Mouse (Mus musculus): ENCODE measurements at regions not wholly inside any gene's neighbourhood (a gene's known extent, or its start where the extent isn't known, plus 50 kb on each side); places are given as distances from the start of the nearest gene placed in this dataset.

DNA sequence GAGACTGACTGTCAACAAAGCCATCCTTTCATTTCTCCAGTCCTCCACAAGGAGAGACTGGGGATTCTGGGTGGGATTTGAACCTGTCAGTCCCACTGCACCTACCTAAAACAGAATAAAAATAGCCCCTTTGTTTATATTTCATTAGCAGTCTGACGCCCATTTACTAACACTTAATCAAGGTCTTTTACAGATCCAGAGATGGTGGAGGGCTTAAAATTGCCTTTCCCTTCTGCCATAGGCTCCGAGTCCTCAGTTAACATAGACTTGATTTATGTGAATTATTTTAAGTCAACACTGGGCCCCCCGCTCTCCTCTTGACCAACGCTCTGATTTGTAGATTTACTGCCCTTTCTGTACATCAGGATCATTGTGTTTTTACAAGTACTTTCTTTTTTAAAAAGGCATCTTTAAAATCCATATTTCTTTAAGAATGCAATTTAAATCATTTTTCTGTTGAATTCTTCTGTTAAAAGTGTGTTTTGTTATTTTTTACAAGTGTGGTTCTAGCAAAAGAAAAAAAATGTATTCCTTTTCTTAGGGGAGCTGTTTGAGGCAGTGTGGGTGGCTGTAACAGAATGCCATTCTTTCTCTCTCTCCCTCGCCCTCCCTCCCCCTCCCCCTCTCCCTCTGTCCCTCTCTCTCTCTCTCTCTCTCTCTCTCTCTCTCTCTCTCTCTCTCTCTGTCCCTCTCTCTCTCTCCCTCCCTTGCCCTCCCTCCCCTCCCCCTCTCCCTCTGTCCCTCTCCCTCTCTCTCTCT is 946.8 kb downstream of the Galc start:
- 41% methylated on average over 5 of the region's 5 CpGs for WGBS
- ATAC-seq (ENCODE audit: low FRiP score), result no peak

DNA sequence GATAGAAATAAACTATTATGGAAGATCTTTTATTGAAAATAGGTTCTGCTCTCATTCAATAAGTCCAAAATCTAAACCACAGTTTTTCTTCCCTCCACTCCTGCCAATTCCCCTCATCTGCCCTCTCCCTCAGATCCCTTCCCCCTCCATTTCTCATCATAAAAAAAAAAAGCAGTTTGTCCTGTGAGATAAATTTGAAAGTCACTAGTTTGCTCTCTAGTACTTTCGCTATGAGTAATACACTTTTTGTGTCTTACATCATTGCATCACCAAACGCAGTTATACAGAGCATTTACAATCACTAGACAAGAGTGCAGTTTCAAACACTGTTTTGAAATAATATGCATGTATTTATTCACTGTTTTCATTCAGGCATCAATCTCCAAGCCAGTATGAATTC is 980.5 kb downstream of the Galc start:
- Histone ChIP-seq H3K9ac (replicated peaks) (no peak overlapping the region), H3K27me3 (replicated peaks) (no peaks in the 10 kb centered on the region), H3K27ac (replicated peaks) (no peak overlapping the region), H3K4me1 (no peaks in the 10 kb centered on the region), H3K36me3 (no peaks in the 10 kb centered on the region), H3K4me2 (no peak overlapping the region), H3K9me3 (replicated peaks) (no peaks in the 10 kb centered on the region), H3K4me3 (replicated peaks) (no peak overlapping the region)
- WGBS, result 85% methylated on average over 2 of the region's 2 CpGs
- ATAC-seq (ENCODE audit: low FRiP score), result no peak

More for the DNA sequence above, 946.8 kb downstream of the Galc start:
- H3K4me1 ChIP-seq, result no peaks in the 10 kb centered on the region
- H3K9ac ChIP-seq (replicated peaks), result no peak overlapping the region
- no peaks in the 10 kb centered on the region for H3K9me3 ChIP-seq (replicated peaks)
- H3K36me3 ChIP-seq, result no peaks in the 10 kb centered on the region
- H3K4me2 ChIP-seq, result no peak overlapping the region
- no peaks in the 10 kb centered on the region for H3K27me3 ChIP-seq (replicated peaks)
- H3K4me3 ChIP-seq (replicated peaks), result no peak overlapping the region
- H3K27ac ChIP-seq (replicated peaks), result no peak overlapping the region

DNA sequence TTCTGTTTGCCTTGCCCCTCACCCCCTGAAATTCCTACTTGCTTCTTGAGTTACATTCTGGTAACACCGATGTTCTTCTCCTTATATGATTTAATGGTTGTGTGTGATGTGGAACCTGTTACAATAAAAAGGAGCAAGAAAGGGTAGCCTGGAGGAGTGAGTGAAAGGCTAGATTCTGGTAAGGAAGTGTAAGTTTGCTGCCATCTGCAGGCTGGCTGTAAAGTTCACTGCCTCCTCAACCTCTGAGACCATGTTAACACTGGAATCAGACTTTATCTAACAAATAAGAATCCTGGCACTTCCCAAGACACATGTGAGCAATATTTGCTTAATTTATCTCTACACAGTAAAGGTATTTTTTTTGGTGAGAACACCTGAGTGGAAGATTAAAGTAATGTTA is 980.9 kb downstream of the Galc start:
- Histone ChIP-seq H3K27ac (replicated peaks) (no peak overlapping the region), H3K9ac (replicated peaks) (no peak overlapping the region), H3K36me3 (no peaks in the 10 kb centered on the region), H3K27me3 (replicated peaks) (no peaks in the 10 kb centered on the region), H3K4me3 (replicated peaks) (no peak overlapping the region), H3K9me3 (replicated peaks) (no peaks in the 10 kb centered on the region), H3K4me2 (no peak overlapping the region), H3K4me1 (no peaks in the 10 kb centered on the region)
- 57% methylated on average over 1 of the region's 1 CpGs for WGBS
- no peak for ATAC-seq (ENCODE audit: low FRiP score)

Measured in neural tube, embryonic 15.5 days (tissue).